Mouse (Mus musculus): ENCODE data around the gene Il10rb.

Gene Il10rb

DNA sequence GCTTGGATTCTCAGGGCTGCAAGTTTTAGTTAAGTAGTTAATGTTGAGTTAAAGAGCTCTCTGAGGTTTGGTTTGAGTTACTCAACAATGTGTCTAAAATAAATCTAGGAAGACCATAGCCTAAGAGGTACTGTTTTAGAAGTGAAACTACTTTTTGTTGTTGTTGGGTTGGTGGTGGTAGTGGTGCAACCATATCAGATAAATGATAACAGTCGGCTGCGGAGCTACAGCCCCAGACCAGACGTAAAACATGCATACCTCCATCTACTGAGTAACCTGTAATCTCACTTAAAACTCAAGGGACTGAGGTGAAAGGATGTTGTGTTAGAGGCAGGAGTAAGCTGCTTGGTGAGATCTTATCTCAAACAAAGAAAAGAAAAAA is 31.7 kb upstream of the Il10rb start:
- no peaks in the 10 kb centered on the region for H3K36me3 ChIP-seq (ENCODE audit: control insufficient read depth, insufficient read depth, low read length, poor library complexity, severe bottlenecking)
- H3K27me3 ChIP-seq (ENCODE audit: control insufficient read depth, insufficient read depth, low read length, poor library complexity, severe bottlenecking), result no peaks in the 10 kb centered on the region
- no peak for DNase-seq (ENCODE audit: low read depth, low spot score)

DNA sequence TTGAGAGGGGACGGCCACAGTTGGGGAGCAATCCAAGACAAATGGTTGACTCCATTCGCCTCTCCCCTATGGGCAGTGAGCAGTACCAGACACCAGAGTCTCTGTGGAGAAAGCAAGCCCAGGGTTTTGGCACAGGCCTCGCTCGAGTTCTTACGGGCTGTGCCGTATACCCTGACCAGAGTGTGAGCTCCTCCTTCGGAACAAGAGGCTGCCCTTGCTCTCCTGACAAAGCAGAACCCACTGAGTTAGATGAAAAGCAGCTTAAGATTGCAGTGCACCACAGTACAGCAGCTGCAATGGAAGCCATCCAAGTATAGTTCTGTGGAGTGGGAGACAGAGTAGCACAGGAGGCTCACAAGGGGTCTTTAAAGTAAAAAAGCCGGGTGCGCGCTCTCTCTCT is 29.3 kb upstream of the Il10rb start:
- DNase-seq (ENCODE audit: low read depth, low spot score), result no peak
- no peaks in the 10 kb centered on the region for H3K27me3 ChIP-seq (ENCODE audit: control insufficient read depth, insufficient read depth, low read length, poor library complexity, severe bottlenecking)

GRCm38 (mm10) chr16:91378431-91378986 is 27.5 kb upstream of the Il10rb start:
- DNase-seq (ENCODE audit: low read depth, low spot score), result no peak
- no peaks in the 10 kb centered on the region for H3K27me3 ChIP-seq (ENCODE audit: control insufficient read depth, insufficient read depth, low read length, poor library complexity, severe bottlenecking)
- H3K36me3 ChIP-seq (ENCODE audit: control insufficient read depth, insufficient read depth, low read length, poor library complexity, severe bottlenecking), result no peaks in the 10 kb centered on the region

More for the DNA sequence above, 29.3 kb upstream of the Il10rb start:
- H3K36me3 ChIP-seq (ENCODE audit: control insufficient read depth, insufficient read depth, low read length, poor library complexity, severe bottlenecking), result no peaks in the 10 kb centered on the region

DNA sequence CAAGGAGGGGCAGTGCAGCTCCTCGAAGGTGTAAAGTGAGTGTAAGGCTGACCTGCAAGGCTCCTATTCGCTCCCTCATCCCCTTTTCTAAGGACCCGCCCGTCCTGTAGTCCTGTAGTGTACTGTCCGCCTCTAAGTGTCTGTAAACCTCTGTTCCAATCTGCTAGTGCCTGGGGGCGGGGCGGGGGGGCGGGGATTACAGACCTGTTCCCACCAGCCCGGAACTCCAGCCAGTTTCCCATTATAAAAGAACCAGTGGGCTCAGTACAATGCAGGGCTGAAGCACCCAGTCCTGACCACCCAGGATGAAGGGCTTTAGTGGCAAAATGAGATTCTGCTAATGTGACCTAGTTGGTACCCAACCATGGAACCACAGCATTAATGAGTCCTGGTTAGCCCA is 27.0 kb upstream of the Il10rb start:
- no peak for DNase-seq (ENCODE audit: low read depth, low spot score)
- Histone ChIP-seq H3K36me3 (ENCODE audit: control insufficient read depth, insufficient read depth, low read length, poor library complexity, severe bottlenecking) (peaks cover 1% of the 10 kb centered on the region; the same call in 1 of the 2 replicates), H3K27me3 (ENCODE audit: control insufficient read depth, insufficient read depth, low read length, poor library complexity, severe bottlenecking) (no peaks in the 10 kb centered on the region)

- DNase-seq (ENCODE audit: low read depth, low spot score), result no peak
- H3K27me3 ChIP-seq (ENCODE audit: control insufficient read depth, insufficient read depth, low read length, poor library complexity, severe bottlenecking), result no peaks in the 10 kb centered on the region
- peaks cover 1% of the 10 kb centered on the region; the same call in 1 of the 2 replicates for H3K36me3 ChIP-seq (ENCODE audit: control insufficient read depth, insufficient read depth, low read length, poor library complexity, severe bottlenecking)
Observed at GRCm38 (mm10) chr16:91379412-91379811, 26.6 kb upstream of the Il10rb start.

GRCm38 (mm10) chr16:91380151-91380550 is 25.8 kb upstream of the Il10rb start:
- no peak for DNase-seq (ENCODE audit: low read depth, low spot score)
- H3K36me3 ChIP-seq (ENCODE audit: control insufficient read depth, insufficient read depth, low read length, poor library complexity, severe bottlenecking), result peaks cover 5% of the 10 kb centered on the region
- H3K27me3 ChIP-seq (ENCODE audit: control insufficient read depth, insufficient read depth, low read length, poor library complexity, severe bottlenecking), result no peaks in the 10 kb centered on the region

DNA sequence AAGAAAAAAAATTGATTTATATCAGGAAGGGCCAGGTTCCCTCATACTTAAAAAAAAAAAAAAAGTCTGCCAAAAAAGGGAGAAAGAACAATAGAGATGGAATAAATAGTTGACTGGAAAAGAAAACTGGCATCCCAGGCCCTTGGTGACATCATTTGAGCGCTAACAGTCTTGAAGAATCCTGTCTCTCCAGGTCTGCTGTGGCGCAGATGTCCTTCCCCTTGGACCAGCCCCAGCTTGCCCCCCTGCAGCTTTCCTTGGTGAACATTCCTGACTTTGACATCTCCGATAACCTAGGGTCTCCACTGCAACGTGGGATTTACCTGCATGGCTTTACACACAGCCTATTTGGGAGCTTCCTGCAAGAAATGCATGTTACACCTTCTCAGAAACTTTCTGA is 24.4 kb upstream of the Il10rb start:
- Histone ChIP-seq H3K27me3 (ENCODE audit: control insufficient read depth, insufficient read depth, low read length, poor library complexity, severe bottlenecking) (no peaks in the 10 kb centered on the region), H3K36me3 (ENCODE audit: control insufficient read depth, insufficient read depth, low read length, poor library complexity, severe bottlenecking) (peaks cover 8% of the 10 kb centered on the region)
- DNase-seq (ENCODE audit: low read depth, low spot score), result no peak

DNA sequence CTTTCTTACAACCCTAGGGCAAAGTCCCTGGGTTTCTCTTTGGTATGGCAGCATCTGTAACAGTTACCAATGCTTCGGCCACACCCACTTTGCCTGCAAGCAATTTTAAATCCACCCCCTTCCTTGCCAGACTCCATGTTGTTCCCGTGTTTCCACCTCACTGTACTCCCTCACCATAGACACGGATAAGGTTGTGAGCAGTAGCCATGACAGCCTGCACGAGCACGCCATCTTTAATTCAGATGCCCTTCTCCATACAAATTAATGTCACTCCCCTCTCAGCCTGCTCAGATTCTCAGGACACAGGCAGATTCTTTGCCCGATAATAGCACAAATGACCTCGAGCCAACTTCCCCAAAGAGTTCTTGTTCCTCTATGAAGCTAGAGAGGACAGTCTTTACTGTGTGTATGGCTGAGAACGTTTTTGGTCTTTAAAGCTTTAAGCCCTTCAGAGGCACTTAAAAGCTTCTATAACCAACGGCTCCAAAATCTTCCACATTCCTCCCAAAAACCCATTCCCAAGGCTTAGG is 23.6 kb upstream of the Il10rb start:
- Histone ChIP-seq H3K36me3 (ENCODE audit: control insufficient read depth, insufficient read depth, low read length, poor library complexity, severe bottlenecking) (peaks cover 8% of the 10 kb centered on the region), H3K27me3 (ENCODE audit: control insufficient read depth, insufficient read depth, low read length, poor library complexity, severe bottlenecking) (no peaks in the 10 kb centered on the region)
- DNase-seq (ENCODE audit: low read depth, low spot score), result no peak

DNA sequence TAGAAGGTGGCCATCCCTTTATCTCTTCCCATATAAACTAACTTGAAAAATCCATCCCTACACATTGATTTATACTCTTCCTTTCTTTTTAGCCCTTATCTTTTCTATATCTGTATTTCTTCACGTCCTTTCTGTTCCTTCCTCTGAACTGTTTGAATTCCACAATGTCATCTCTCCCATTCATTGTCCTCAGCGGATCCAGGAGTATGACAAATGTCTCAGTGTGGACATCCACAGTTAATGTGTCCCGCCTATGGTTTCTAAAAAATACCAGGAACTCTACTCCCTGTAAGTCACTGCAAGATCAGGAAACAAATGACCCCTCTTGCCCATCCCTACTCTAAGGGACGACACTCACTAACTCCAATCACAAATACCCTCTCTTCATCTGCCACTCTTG is 21.7 kb upstream of the Il10rb start:
- no peak for DNase-seq (ENCODE audit: low read depth, low spot score)
- no peaks in the 10 kb centered on the region for H3K27me3 ChIP-seq (ENCODE audit: control insufficient read depth, insufficient read depth, low read length, poor library complexity, severe bottlenecking)

GRCm38 (mm10) chr16:91385621-91386020 is 20.3 kb upstream of the Il10rb start:
- no peak for DNase-seq (ENCODE audit: low read depth, low spot score)
- Histone ChIP-seq H3K36me3 (ENCODE audit: control insufficient read depth, insufficient read depth, low read length, poor library complexity, severe bottlenecking) (peaks cover 10% of the 10 kb centered on the region), H3K27me3 (ENCODE audit: control insufficient read depth, insufficient read depth, low read length, poor library complexity, severe bottlenecking) (no peaks in the 10 kb centered on the region)

More for the DNA sequence above, 21.7 kb upstream of the Il10rb start:
- H3K36me3 ChIP-seq (ENCODE audit: control insufficient read depth, insufficient read depth, low read length, poor library complexity, severe bottlenecking), result peaks cover 10% of the 10 kb centered on the region

- DNase-seq (ENCODE audit: low read depth, low spot score), result no peak
- no peaks in the 10 kb centered on the region for H3K27me3 ChIP-seq (ENCODE audit: control insufficient read depth, insufficient read depth, low read length, poor library complexity, severe bottlenecking)
- H3K36me3 ChIP-seq (ENCODE audit: control insufficient read depth, insufficient read depth, low read length, poor library complexity, severe bottlenecking), result peaks cover 10% of the 10 kb centered on the region
Observed at GRCm38 (mm10) chr16:91386419-91387120, 19.4 kb upstream of the Il10rb start.

DNA sequence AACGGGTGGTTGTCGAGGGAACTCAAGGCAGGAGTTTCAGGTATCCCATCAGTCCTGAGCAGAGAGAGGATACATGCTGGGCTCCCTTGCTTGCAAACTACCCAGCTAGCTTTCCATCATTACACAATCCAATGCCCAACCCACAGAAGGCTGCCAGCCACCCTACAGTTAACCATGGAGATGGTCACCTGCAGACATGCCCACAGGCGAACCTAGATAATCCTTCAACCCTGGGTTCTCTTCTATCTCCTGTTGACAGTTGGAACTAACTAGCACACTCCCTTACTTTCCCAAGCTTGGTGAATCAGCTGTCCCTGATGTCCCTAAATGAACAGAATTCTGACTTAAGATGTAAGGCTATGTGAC is 18.9 kb upstream of the Il10rb start:
- Histone ChIP-seq H3K27me3 (ENCODE audit: control insufficient read depth, insufficient read depth, low read length, poor library complexity, severe bottlenecking) (no peaks in the 10 kb centered on the region), H3K36me3 (ENCODE audit: control insufficient read depth, insufficient read depth, low read length, poor library complexity, severe bottlenecking) (peaks cover 10% of the 10 kb centered on the region)
- no peak for DNase-seq (ENCODE audit: low read depth, low spot score)

DNA sequence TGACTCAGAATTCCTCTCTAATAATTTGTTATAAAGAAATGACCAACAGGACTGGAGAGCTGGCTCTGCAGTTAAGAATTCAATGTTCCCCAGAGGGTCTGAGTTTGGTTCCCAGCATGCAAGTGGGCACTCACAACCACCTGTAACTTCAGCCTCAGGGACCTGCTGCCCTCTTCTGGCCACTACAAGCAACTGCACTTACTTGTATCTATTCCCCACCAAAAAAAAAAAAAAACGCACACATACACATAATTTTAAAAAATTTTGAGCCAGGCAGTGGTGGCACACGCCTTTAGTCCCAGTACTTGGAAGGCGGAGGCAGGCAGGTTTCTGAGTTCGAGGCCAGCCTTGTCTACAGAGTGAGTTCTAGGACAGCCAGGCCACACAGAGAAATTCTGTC is 15.9 kb upstream of the Il10rb start:
- DNase-seq (ENCODE audit: low read depth, low spot score), result peak; percentile 73
- Histone ChIP-seq H3K27me3 (ENCODE audit: control insufficient read depth, insufficient read depth, low read length, poor library complexity, severe bottlenecking) (no peaks in the 10 kb centered on the region), H3K36me3 (ENCODE audit: control insufficient read depth, insufficient read depth, low read length, poor library complexity, severe bottlenecking) (peaks cover 16% of the 10 kb centered on the region)

- no peak for DNase-seq (ENCODE audit: low read depth, low spot score)
- H3K36me3 ChIP-seq (ENCODE audit: control insufficient read depth, insufficient read depth, low read length, poor library complexity, severe bottlenecking), result peaks cover 13% of the 10 kb centered on the region
- no peaks in the 10 kb centered on the region for H3K27me3 ChIP-seq (ENCODE audit: control insufficient read depth, insufficient read depth, low read length, poor library complexity, severe bottlenecking)
Observed at GRCm38 (mm10) chr16:91391421-91391820, 14.5 kb upstream of the Il10rb start, which contains the start of gene Gm21970. Gene Gm21970, plus strand, starts transcription at chr16:91391721.

DNA sequence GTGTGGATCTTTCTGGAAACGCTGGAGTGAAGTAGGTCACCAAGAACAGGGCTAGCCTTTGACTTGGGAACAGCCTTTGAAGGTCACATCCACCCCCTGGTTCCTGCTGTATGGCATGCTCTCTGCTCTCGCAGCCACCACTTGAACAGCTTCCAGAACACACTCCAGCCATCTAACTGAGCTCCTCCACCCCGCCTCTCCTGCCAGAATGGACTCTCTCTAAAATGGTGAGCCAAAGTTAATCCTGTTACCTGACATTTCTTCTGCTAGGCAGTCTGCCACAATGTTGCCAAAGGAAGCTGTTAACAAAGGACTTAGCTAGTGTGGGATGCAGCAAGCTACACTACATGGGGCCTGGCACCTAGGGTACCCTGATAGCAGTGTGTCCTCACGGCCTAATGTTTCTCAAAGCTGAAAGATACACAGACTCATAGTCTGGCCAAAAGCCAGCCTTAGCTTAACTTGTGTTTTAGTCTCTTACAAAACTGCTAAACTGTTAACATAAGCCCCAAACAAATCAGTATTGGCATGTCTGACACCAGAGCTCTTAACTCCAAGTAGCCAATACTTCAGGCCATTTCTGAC is 11.0 kb upstream of the Il10rb start:
- Histone ChIP-seq H3K36me3 (ENCODE audit: control insufficient read depth, insufficient read depth, low read length, poor library complexity, severe bottlenecking) (peaks cover 14% of the 10 kb centered on the region), H3K27me3 (ENCODE audit: control insufficient read depth, insufficient read depth, low read length, poor library complexity, severe bottlenecking) (no peaks in the 10 kb centered on the region)
- DNase-seq (ENCODE audit: low read depth, low spot score), result no peak

Measured in splenic B cell, adult 2 months (primary cell).